Mouse (Mus musculus) liver, embryonic 13.5 days (tissue): ENCODE measurements around the gene Nudt9. TPM values are rescaled to one million over a fixed set of nuclear protein-coding genes. Genes with fewer than 3 reads are reported as not detected.
A peak's percentile ranks its signal among the peaks of the same experiment; 100 is the strongest.

Experiments used
- ATAC-seq: fragments of 200-750 bp; cut with Nextera tagmentation; 2 replicates; pipeline ENCODE4 v1.8.0; 2017; ENCODE audit warnings: low read depth, mild to moderate bottlenecking, moderate number of reproducible peaks, moderate library complexity
- DNase-seq: peaks from one replicate; pipeline ENCODE4 v3.0.0; 2022
- H3K27ac ChIP-seq: fragments of 300-500 bp; sonication (generic); 2 replicates; pipeline ENCODE4 v1.5.1; 2015; ENCODE audit warnings: moderate library complexity, mild to moderate bottlenecking, inconsistent platforms
- H3K27me3 ChIP-seq: fragments of 300-500 bp; sonication (generic); 2 replicates; pipeline ENCODE4 v1.6.1; 2015; ENCODE audit warnings: mild to moderate bottlenecking, inconsistent platforms
- H3K36me3 ChIP-seq: fragments of 300-500 bp; sonication (generic); 2 replicates; pipeline ENCODE4 v1.6.1; 2015; ENCODE audit warnings: mild to moderate bottlenecking, inconsistent platforms
- H3K4me1 ChIP-seq: fragments of 300-500 bp; sonication (generic); replicated peaks from 2 replicates; pipeline ENCODE4 v1.6.1; 2015; ENCODE audit warnings: inconsistent platforms
- H3K4me2 ChIP-seq: fragments of 300-500 bp; sonication (generic); 2 replicates; pipeline ENCODE4 v1.6.1; 2015; ENCODE audit warnings: inconsistent platforms, mild to moderate bottlenecking, moderate library complexity
- H3K4me3 ChIP-seq: fragments of 300-500 bp; sonication (generic); replicated peaks from 2 replicates; pipeline ENCODE4 v1.5.1; 2015; ENCODE audit warnings: mild to moderate bottlenecking, inconsistent platforms
- H3K9ac ChIP-seq: fragments of 300-500 bp; sonication (generic); 2 replicates; pipeline ENCODE4 v1.6.1; 2015; ENCODE audit warnings: mild to moderate bottlenecking, inconsistent platforms
- H3K9me3 ChIP-seq: fragments of 300-500 bp; sonication (generic); replicated peaks from 2 replicates; pipeline ENCODE4 v1.6.1; 2016; ENCODE audit warnings: inconsistent platforms
- WGBS: fragments of 180-500 bp; shearing (Covaris S2); methylation state at CpG from one replicate; pipeline ENCODE4 v1.1.7; 2015; ENCODE audit not compliant: insufficient replicate concordance; 5-methylcytosine and 5-hydroxymethylcytosine counted together
- polyA plus RNA-seq: library from polyadenylated mRNA; unstranded; fragments of >200 nt; fragmentation: Nextera tagmentation; extraction: Ambion mirVana; gene quantifications from 2 replicates; pipeline ENCODE4 v1.2.1, GENCODE M21; 2015

Gene Nudt9
- 84.0 and 89.0 TPM in 2 replicates for polyA plus RNA-seq

DNA sequence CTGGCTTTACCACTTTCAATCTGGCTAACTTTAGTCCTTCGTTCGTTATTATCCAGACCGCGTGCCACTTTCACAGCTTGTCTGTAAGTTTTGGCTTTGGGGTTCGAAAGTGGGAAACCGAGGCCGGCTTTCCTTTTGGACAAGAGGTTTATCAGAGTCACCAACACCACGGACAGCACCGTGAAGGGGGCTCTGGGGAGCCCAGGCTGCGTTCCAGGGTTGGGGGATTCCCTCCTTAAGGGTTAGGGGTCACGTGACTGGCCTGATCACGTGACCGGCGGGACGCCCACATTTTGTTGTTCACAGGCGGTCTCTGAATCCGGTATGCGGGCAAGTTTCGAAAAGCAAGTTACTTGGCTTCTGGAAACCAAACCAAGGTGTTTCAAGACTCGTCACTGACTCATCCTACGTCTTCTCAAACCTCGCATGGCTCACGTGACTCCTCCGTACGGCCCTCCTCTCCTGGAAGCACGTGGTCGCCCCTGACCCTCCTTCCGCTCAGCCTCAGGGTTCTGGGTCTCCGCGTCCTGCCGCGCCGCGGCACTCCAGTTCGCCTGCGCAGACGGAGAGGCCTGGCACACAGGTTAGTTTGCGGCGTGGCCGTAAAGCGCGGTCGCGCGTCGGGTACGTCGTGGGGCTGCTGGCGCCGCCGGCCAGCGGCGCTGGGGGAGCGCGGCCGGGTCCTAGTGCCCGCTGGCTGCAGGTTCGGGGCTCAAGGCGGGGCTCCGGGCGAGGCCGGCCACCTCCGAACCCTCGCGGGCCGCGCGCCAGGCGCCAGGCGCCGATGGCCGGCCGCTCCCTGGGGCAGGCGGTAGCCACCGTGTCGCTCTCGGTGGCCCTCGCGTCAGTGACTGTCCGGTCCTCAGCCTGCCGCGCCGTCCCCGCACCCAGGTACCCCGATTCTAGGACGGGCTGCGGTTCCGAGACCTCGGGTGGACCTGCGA lies at the start of gene Nudt9:
Gene Nudt9 (plus strand): TSS at position 51 of the 944 bp plus-strand sequence.
- no peaks in the 10 kb centered on the region for H3K9me3 ChIP-seq
- peaks cover 58% of the 10 kb centered on the region for H3K4me1 ChIP-seq
- peak; percentile 96 for DNase-seq
- peak within 1 kb of the TSS; percentile 92 for H3K4me2 ChIP-seq
- H3K27ac ChIP-seq: peak within 1 kb of the TSS; percentile 96
- H3K36me3 ChIP-seq: peaks cover 16% of the 10 kb centered on the region
- ATAC-seq: peak; percentile 92
- H3K4me3 ChIP-seq: peak within 1 kb of the TSS; percentile 92
- WGBS: 4% methylated on average over 90 of the region's 90 CpGs
- H3K9ac ChIP-seq: peak within 1 kb of the TSS; percentile 95
- no peaks in the 10 kb centered on the region for H3K27me3 ChIP-seq

DNA sequence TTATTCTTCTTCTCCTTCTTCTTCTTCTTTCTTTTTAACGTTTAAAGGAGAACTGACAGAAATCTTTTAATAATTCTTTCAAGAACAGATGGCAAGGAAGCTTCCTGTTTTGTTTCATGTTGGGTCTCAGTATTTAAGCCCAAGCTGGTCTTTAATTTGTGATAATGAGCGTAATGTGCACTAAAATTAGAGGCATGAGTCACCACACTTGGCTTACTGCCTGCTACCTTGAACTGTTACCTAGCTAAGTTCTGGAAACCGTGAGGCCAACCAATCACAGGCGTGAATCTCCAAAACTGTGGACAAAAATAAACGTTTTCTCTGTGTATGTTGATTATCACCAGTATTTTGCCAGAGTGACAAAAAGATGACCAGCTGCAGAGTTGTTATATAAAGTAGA lies 47.4 kb upstream of the Nudt9 start:
- Histone ChIP-seq H3K9me3 (no peaks in the 10 kb centered on the region), H3K4me3 (no peak overlapping the region), H3K36me3 (no peaks in the 10 kb centered on the region), H3K4me2 (no peak overlapping the region), H3K4me1 (peaks cover 23% of the 10 kb centered on the region), H3K9ac (no peak overlapping the region), H3K27ac (no peak overlapping the region), H3K27me3 (no peaks in the 10 kb centered on the region)
- ATAC-seq (no peak), DNase-seq (no peak)
- 56% methylated on average over 5 of the region's 5 CpGs for WGBS

- Histone ChIP-seq H3K9me3 (no peaks in the 10 kb centered on the region), H3K36me3 (no peaks in the 10 kb centered on the region), H3K27me3 (no peaks in the 10 kb centered on the region), H3K4me2 (no peak overlapping the region), H3K9ac (no peak overlapping the region), H3K27ac (no peak overlapping the region), H3K4me3 (no peak overlapping the region), H3K4me1 (peaks cover 19% of the 10 kb centered on the region)
- ATAC-seq: 0 out of 2 replicates have a peak, but pooled peaks have one; percentile 21
- peak; percentile 49 for DNase-seq
- 3% methylated on average over 5 of the region's 5 CpGs for WGBS
Measured at GRCm38 (mm10) chr5:103999738-104000137, 46.4 kb upstream of the Nudt9 start.

GRCm38 (mm10) chr5:104002549-104003255 lies 43.4 kb upstream of the Nudt9 start:
- H3K9me3 ChIP-seq: no peaks in the 10 kb centered on the region
- no peak overlapping the region for H3K9ac ChIP-seq
- H3K4me1 ChIP-seq: peaks cover 12% of the 10 kb centered on the region; the same call in 1 of the 2 replicates
- H3K4me3 ChIP-seq: no peak overlapping the region
- ATAC-seq (peak; percentile 47), DNase-seq (no peak)
- peak overlapping the region; percentile 24 for H3K4me2 ChIP-seq
- H3K27me3 ChIP-seq: no peaks in the 10 kb centered on the region
- no peak overlapping the region for H3K27ac ChIP-seq
- 61% methylated on average over 18 of the region's 18 CpGs for WGBS
- H3K36me3 ChIP-seq: no peaks in the 10 kb centered on the region

GRCm38 (mm10) chr5:104003256-104003931 lies 42.7 kb upstream of the Nudt9 start:
- no peak overlapping the region for H3K27ac ChIP-seq

DNA sequence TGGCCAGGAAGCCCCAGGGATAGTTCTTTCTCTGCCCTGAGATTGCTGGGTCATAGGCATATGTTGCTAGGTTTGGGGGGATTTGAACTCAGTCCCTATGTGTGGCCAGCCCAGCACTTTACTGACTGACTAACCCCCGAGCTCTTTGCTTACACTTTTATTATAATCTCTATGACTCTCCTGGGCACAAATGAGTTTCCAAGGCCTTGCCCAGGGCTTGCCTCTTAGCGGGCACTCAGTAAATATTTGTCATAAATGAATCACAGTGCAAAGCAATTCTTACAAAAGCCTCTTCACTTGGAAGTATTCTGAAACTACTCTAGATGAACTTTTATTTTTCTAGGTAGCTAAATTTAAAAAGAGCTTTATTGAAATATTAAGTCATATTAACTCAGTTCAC lies 42.2 kb upstream of the Nudt9 start:
- Histone ChIP-seq H3K27ac (no peak overlapping the region), H3K4me2 (no peak overlapping the region), H3K9me3 (no peaks in the 10 kb centered on the region), H3K9ac (no peak overlapping the region), H3K36me3 (no peaks in the 10 kb centered on the region), H3K4me3 (no peak overlapping the region), H3K27me3 (no peaks in the 10 kb centered on the region), H3K4me1 (peaks cover 12% of the 10 kb centered on the region; the same call in 1 of the 2 replicates)
- 67% methylated on average over 2 of the region's 2 CpGs for WGBS
- no peak for ATAC-seq
- DNase-seq: no peak

More at GRCm38 (mm10) chr5:104003256-104003931, 42.7 kb upstream of the Nudt9 start:
- WGBS: 56% methylated on average over 15 of the region's 15 CpGs
- Histone ChIP-seq H3K27me3 (no peaks in the 10 kb centered on the region), H3K4me1 (peaks cover 12% of the 10 kb centered on the region; the same call in 1 of the 2 replicates), H3K4me2 (peak overlapping the region; percentile 24; the same call in 1 of the 2 replicates), H3K9ac (no peak overlapping the region), H3K9me3 (no peaks in the 10 kb centered on the region), H3K4me3 (no peak overlapping the region), H3K36me3 (no peaks in the 10 kb centered on the region)
- peak; percentile 25; the same call in 1 of the 2 replicates for ATAC-seq
- DNase-seq: no peak

GRCm38 (mm10) chr5:104006811-104007210 lies 39.3 kb upstream of the Nudt9 start:
- 49% methylated on average over 3 of the region's 3 CpGs for WGBS
- Histone ChIP-seq H3K9me3 (no peaks in the 10 kb centered on the region), H3K27ac (no peak overlapping the region), H3K36me3 (no peaks in the 10 kb centered on the region), H3K27me3 (no peaks in the 10 kb centered on the region), H3K4me2 (no peak overlapping the region), H3K4me3 (no peak overlapping the region), H3K9ac (no peak overlapping the region), H3K4me1 (peaks cover 12% of the 10 kb centered on the region; the same call in 1 of the 2 replicates)
- ATAC-seq (no peak), DNase-seq (no peak)

- no peak overlapping the region for H3K4me2 ChIP-seq
- H3K9ac ChIP-seq: no peak overlapping the region
- H3K4me1 ChIP-seq: peaks cover 12% of the 10 kb centered on the region; the same call in 1 of the 2 replicates
- H3K4me3 ChIP-seq: no peak overlapping the region
- no peaks in the 10 kb centered on the region for H3K36me3 ChIP-seq
- WGBS: 59% methylated on average over 5 of the region's 5 CpGs
- DNase-seq (no peak), ATAC-seq (no peak)
- H3K9me3 ChIP-seq: no peaks in the 10 kb centered on the region
- no peak overlapping the region for H3K27ac ChIP-seq
- no peaks in the 10 kb centered on the region for H3K27me3 ChIP-seq
Measured at GRCm38 (mm10) chr5:104007801-104008200, 38.3 kb upstream of the Nudt9 start.

GRCm38 (mm10) chr5:104009421-104009820 lies 36.7 kb upstream of the Nudt9 start:
- no peaks in the 10 kb centered on the region for H3K36me3 ChIP-seq
- no peak for ATAC-seq
- 72% methylated on average over 3 of the region's 3 CpGs for WGBS

DNA sequence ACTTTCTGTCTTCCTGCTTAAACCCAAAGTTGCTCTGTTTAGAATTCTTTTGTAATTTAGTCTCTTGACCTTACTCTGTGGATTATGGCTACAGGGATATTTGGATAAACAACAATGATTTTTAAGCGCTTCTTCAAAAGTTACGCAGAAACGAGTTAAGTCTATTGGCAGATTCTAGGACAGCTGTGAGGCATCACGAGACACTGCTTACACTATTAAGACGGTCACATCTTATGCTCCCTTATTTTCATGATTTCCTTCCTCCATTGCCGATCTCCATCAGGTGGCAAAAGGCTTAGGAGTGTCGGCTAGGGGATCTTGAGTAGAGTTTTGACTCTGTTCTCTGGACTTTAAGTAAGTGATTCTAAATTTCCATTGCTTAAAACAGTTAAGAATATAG lies 35.8 kb upstream of the Nudt9 start:
- DNase-seq: no peak
- no peaks in the 10 kb centered on the region for H3K27me3 ChIP-seq

More at GRCm38 (mm10) chr5:104009421-104009820, 36.7 kb upstream of the Nudt9 start:
- Histone ChIP-seq H3K9me3 (no peaks in the 10 kb centered on the region), H3K4me3 (no peak overlapping the region), H3K4me1 (0 out of 2 replicates have a peak, but pooled peaks cover 3% of the 10 kb centered on the region), H3K27me3 (no peaks in the 10 kb centered on the region), H3K27ac (no peak overlapping the region), H3K9ac (no peak overlapping the region), H3K4me2 (no peak overlapping the region)
- no peak for DNase-seq

DNA sequence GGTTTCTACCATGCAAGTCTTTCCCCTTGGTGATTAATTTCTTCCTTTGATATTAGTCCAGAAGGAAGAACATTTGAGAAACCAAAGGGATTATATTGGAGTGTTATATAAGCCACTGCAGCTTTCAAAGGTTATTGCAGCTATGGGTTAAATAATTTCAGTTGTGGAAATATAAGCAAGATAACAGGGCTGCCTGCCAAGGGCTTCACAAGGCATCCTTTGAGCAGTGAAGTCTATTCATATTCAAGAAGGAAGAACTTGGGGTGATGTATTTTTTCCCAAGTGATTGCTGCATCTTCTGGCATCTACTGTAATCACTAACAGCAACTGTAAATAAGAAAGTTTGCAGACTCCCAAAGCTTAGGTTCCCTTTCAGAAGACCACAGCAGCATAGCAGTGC lies 34.7 kb upstream of the Nudt9 start:
- ATAC-seq: no peak
- no peak for DNase-seq
- Histone ChIP-seq H3K27me3 (no peaks in the 10 kb centered on the region), H3K4me3 (no peak overlapping the region), H3K36me3 (no peaks in the 10 kb centered on the region; the same call in 1 of the 2 replicates), H3K4me2 (no peak overlapping the region), H3K4me1 (0 out of 2 replicates have a peak, but pooled peaks cover 3% of the 10 kb centered on the region), H3K9me3 (no peaks in the 10 kb centered on the region), H3K27ac (no peak overlapping the region), H3K9ac (no peak overlapping the region)

More for the DNA sequence above, 35.8 kb upstream of the Nudt9 start:
- H3K4me3 ChIP-seq: no peak overlapping the region
- no peak overlapping the region for H3K27ac ChIP-seq
- WGBS: 81% methylated on average over 7 of the region's 7 CpGs
- no peak overlapping the region for H3K9ac ChIP-seq
- ATAC-seq: no peak
- no peak overlapping the region for H3K4me2 ChIP-seq
- H3K9me3 ChIP-seq: no peaks in the 10 kb centered on the region
- H3K4me1 ChIP-seq: 0 out of 2 replicates have a peak, but pooled peaks cover 3% of the 10 kb centered on the region
- no peaks in the 10 kb centered on the region for H3K36me3 ChIP-seq
